Comparison of ENCODE assay signal across 21 mouse cellular contexts in the genomic region with DNA sequence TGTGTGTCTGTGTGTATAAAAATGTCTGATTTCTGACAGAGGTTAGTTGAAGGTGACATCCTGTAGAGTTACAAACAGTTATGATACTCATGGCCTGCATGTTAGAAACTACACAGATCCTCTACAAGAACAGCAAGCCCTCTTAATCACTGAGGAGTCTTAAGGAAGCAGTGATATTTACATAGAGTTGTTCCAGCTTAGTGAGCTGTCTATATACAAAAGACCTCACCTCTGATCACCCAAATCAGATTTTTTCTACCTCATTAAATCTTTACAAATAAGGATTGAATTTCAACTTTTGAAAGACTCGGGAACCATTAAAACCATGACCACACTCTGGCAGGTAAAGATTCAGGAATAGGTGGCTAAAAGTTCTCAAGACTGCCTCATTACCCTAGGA.
DNase-seq lines count a peak whose midpoint lies in the region; ATAC-seq lines count a peak whose summit lies in the region.
"Had no signal": no experiment of that assay in that cellular context is flagged by ENCODE, and none has a peak within 500 bp of the region (broad histone marks: within the 10 kb centered on the region; RNA-seq: fewer than 3 reads in every experiment).

No protein-coding gene starts in this region.

- H3K4me1 ChIP-seq in embryonic facial prominence, embryonic 14.5 days (ENCODE audit: control insufficient read depth, insufficient read depth, low read length): no peaks in the 10 kb centered on the region
- no peaks in the 10 kb centered on the region for H3K4me1 ChIP-seq in embryonic facial prominence, embryonic 10.5 days
- no peaks in the 10 kb centered on the region for H3K4me1 ChIP-seq in kidney, embryonic 15.5 days
- no peaks in the 10 kb centered on the region for H3K4me1 ChIP-seq in kidney, embryonic 16.5 days (ENCODE audit: insufficient read depth, low read length)
- H3K4me1 ChIP-seq in kidney, embryonic 14.5 days (ENCODE audit: control insufficient read depth, insufficient read depth, low read length): no peaks in the 10 kb centered on the region

- H3K4me2 ChIP-seq in embryonic facial prominence, embryonic 14.5 days (ENCODE audit: low read depth, low read length): no peak overlapping the region
- no peak overlapping the region for H3K4me2 ChIP-seq in kidney, embryonic 15.5 days
- H3K4me2 ChIP-seq in kidney, embryonic 16.5 days (replicated peaks; ENCODE audit: low read depth, low read length): no peak overlapping the region
- H3K4me2 ChIP-seq in kidney, embryonic 14.5 days (replicated peaks; ENCODE audit: low read depth, low read length): no peak overlapping the region

- peak; percentile 70; the same call in 1 of the 2 replicates for ATAC-seq in embryonic facial prominence, embryonic 14.5 days (ENCODE audit: low read depth)
- ATAC-seq in kidney, embryonic 15.5 days (replicated peaks; ENCODE audit: low FRiP score): peak; percentile 54; the same call in 1 of the 2 replicates
- ATAC-seq in kidney, embryonic 16.5 days (ENCODE audit: low FRiP score, low TSS enrichment): peak; percentile 42; the same call in 1 of the 2 replicates
- ATAC-seq in kidney, embryonic 14.5 days (ENCODE audit: low FRiP score, low TSS enrichment): no peak
- ATAC-seq: activated CD4-positive, CD25-positive, alpha-beta regulatory T cell, adult 4 months; CD4-positive, CD25-positive, alpha-beta regulatory T cell, adult 4 months; Patski had no signal

- no peak overlapping the region for H3K4me3 ChIP-seq in embryonic facial prominence, embryonic 14.5 days (ENCODE audit: low read depth, low read length)
- no peak overlapping the region for H3K4me3 ChIP-seq in embryonic facial prominence, embryonic 10.5 days
- no peak overlapping the region for H3K4me3 ChIP-seq in kidney, embryonic 15.5 days (replicated peaks)
- no peak overlapping the region for H3K4me3 ChIP-seq in kidney, embryonic 16.5 days (ENCODE audit: low read length)
- H3K4me3 ChIP-seq in kidney, embryonic 14.5 days (ENCODE audit: low read length): no peak overlapping the region

- WGBS in embryonic facial prominence, embryonic 14.5 days: 58% methylated on average over 1 of the region's 1 CpGs
- WGBS in embryonic facial prominence, embryonic 10.5 days: 68% methylated on average over 1 of the region's 1 CpGs
- 43% methylated on average over 1 of the region's 1 CpGs for WGBS in kidney, embryonic 15.5 days
- 38% methylated on average over 1 of the region's 1 CpGs for WGBS in kidney, embryonic 16.5 days
- WGBS in kidney, embryonic 14.5 days: 35% methylated on average over 1 of the region's 1 CpGs

- no peak overlapping the region for H3K9ac ChIP-seq in embryonic facial prominence, embryonic 14.5 days (ENCODE audit: low read depth, low read length)
- no peak overlapping the region for H3K9ac ChIP-seq in kidney, embryonic 15.5 days
- no peak overlapping the region for H3K9ac ChIP-seq in kidney, embryonic 16.5 days (replicated peaks; ENCODE audit: low read length)
- H3K9ac ChIP-seq in kidney, embryonic 14.5 days (ENCODE audit: low read depth, low read length): no peak overlapping the region

- DNase-seq in embryonic facial prominence, embryonic 14.5 days (ENCODE audit: low spot score): no peak
- no peak for DNase-seq in embryonic facial prominence, embryonic 10.5 days (ENCODE audit: low spot score)
- DNase-seq in kidney, postnatal 25 days: no peak
- DNase-seq: adrenal gland, adult 2 months; adrenal gland, adult 8-10 months; adrenal gland, postnatal 10 days; adrenal gland, postnatal 14 days; adrenal gland, postnatal 25 days; adrenal gland, postnatal 36 days; B cell, adult 2 months; cerebellum, adult 11 months; cerebellum, adult 11-12 months; cerebellum, adult 18-20 months had no signal

- no peaks in the 10 kb centered on the region for H3K27me3 ChIP-seq in embryonic facial prominence, embryonic 14.5 days (replicated peaks; ENCODE audit: control insufficient read depth, insufficient read depth, low read length)
- H3K27me3 ChIP-seq in embryonic facial prominence, embryonic 10.5 days (replicated peaks; ENCODE audit: low read depth, poor library complexity, severe bottlenecking): no peaks in the 10 kb centered on the region
- H3K27me3 ChIP-seq in kidney, embryonic 15.5 days: no peaks in the 10 kb centered on the region
- H3K27me3 ChIP-seq in kidney, embryonic 16.5 days (ENCODE audit: insufficient read depth, low read length): no peaks in the 10 kb centered on the region
- no peaks in the 10 kb centered on the region for H3K27me3 ChIP-seq in kidney, embryonic 14.5 days (ENCODE audit: control insufficient read depth, insufficient read depth, low read length)
- H3K27me3 ChIP-seq: CH12.LX, Patski had no signal

- H3K27ac ChIP-seq in embryonic facial prominence, embryonic 14.5 days (replicated peaks; ENCODE audit: low read depth, low read length): no peak overlapping the region
- H3K27ac ChIP-seq in embryonic facial prominence, embryonic 10.5 days (replicated peaks): no peak overlapping the region
- no peak overlapping the region for H3K27ac ChIP-seq in kidney, embryonic 15.5 days
- H3K27ac ChIP-seq in kidney, embryonic 16.5 days (ENCODE audit: low read length): no peak overlapping the region
- no peak overlapping the region for H3K27ac ChIP-seq in kidney, embryonic 14.5 days (ENCODE audit: low read depth, low read length)

- H3K36me3 ChIP-seq in embryonic facial prominence, embryonic 14.5 days (ENCODE audit: control insufficient read depth, insufficient read depth, low read length): no peaks in the 10 kb centered on the region
- no peaks in the 10 kb centered on the region for H3K36me3 ChIP-seq in embryonic facial prominence, embryonic 10.5 days (replicated peaks)
- H3K36me3 ChIP-seq in kidney, embryonic 15.5 days: no peaks in the 10 kb centered on the region
- no peaks in the 10 kb centered on the region for H3K36me3 ChIP-seq in kidney, embryonic 16.5 days (ENCODE audit: insufficient read depth, low read length)
- no peaks in the 10 kb centered on the region for H3K36me3 ChIP-seq in kidney, embryonic 14.5 days (ENCODE audit: control insufficient read depth, insufficient read depth, low read length)
- H3K36me3 ChIP-seq: G1E had no signal

- no peaks in the 10 kb centered on the region for H3K9me3 ChIP-seq in embryonic facial prominence, embryonic 14.5 days (ENCODE audit: control insufficient read depth, low read length)
- H3K9me3 ChIP-seq in embryonic facial prominence, embryonic 10.5 days: no peaks in the 10 kb centered on the region
- H3K9me3 ChIP-seq in kidney, embryonic 15.5 days (replicated peaks): no peaks in the 10 kb centered on the region
- H3K9me3 ChIP-seq in kidney, embryonic 16.5 days (ENCODE audit: low read length): no peaks in the 10 kb centered on the region
- H3K9me3 ChIP-seq in kidney, embryonic 14.5 days (ENCODE audit: control insufficient read depth, low read length): no peaks in the 10 kb centered on the region
